Mouse (Mus musculus) activated CD4-positive, CD25-positive, alpha-beta regulatory T cell (primary cell): Measurements from ENCODE around the gene Gm20909. TPM values are rescaled to one million over a fixed set of nuclear protein-coding genes. Genes with fewer than 3 reads are reported as not detected.

Experiments
- polyA plus RNA-seq, 2 experiments: library from polyadenylated mRNA; unstranded; fragments of 100-300 nt; shearing (Covaris generic); gene quantifications; one replicate each; pipeline ENCODE4 v1.2.1; 2017

Gm20909 gene
- polyA plus RNA-seq = not detected

GRCm38 (mm10) chrY:21164270-21164669, at the start of gene Gm20909:
Gene Gm20909, plus strand, starts transcription at chrY:21164570.

Other genes starting within 250 kb of the Gm20909 start
- not detected for gene Gm29866, start 170.9 kb upstream of the Gm20909 start, polyA plus RNA-seq
- gene Gm20865, start 77.0 kb downstream of the Gm20909 start, polyA plus RNA-seq = not detected